Mouse (Mus musculus) erythroblast, embryonic 14.5 days (primary cell): ENCODE data around the gene Tollip.

Source experiments
- GATA1 ChIP-seq: IDR thresholded peaks from 2 replicates; pipeline ENCODE4 v1.6.1; 2012; ENCODE audit warnings: low read length, inconsistent platforms, mixed read lengths
- TAL1 ChIP-seq: IDR thresholded peaks from 3 replicates; pipeline ENCODE4 v1.6.1; 2012; ENCODE audit warnings: low read length, inconsistent platforms, mixed read lengths

DNA sequence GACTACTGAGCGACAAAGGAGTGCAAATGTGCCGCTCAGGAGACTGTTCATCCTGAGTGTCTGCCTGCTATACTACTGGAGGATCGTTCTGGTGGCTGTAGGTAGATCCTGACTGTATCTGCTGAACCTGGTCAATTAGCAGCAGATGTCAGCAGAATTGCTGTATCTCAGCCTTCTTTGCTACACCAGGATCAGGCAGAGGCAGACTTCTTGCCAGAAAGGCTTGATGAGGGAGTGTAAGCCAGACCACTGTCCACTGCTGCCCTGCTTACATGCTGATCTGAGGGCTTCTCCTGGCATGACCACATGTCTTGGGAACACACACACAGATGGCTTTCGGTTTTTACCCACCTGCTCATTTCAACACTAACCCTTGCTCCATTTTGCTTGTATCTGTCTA is 33.5 kb upstream of the Tollip start:
- no peak for TF ChIP-seq GATA1
- TF ChIP-seq TAL1: no peak
